Mouse (Mus musculus) liver, adult 2 months (tissue): ENCODE measurements at regions not wholly inside any gene's neighbourhood (a gene's known extent, or its start where the extent isn't known, plus 50 kb on each side); places are given as distances from the start of the nearest gene placed in this dataset.

ENCODE experiments used
- DNase-seq: peaks from one replicate; pipeline ENCODE4 v3.0.0-alpha.2; 2011; ENCODE audit warnings: low read depth, low spot score; ENCODE audit errors: extremely low read depth
- H3K27ac ChIP-seq: fragments of 200-500 bp; replicated peaks from 2 replicates; pipeline ENCODE4 v1.5.1; 2012; ENCODE audit warnings: low read depth, mild to moderate bottlenecking, control low read depth, inconsistent platforms, low read length; ENCODE audit not compliant: insufficient read depth
- H3K27me3 ChIP-seq: fragments of 200-500 bp; 2 replicates; pipeline ENCODE4 v1.6.1; 2012; ENCODE audit warnings: mild to moderate bottlenecking, moderate library complexity, low read length, inconsistent platforms; ENCODE audit not compliant: control insufficient read depth, insufficient read depth
- H3K36me3 ChIP-seq: fragments of 200-500 bp; 2 replicates; pipeline ENCODE4 v1.6.1; 2012; ENCODE audit warnings: low read length, inconsistent platforms; ENCODE audit not compliant: control insufficient read depth, insufficient read depth
- H3K4me1 ChIP-seq: fragments of 200-500 bp; 2 replicates; pipeline ENCODE4 v1.6.1; 2011; ENCODE audit warnings: low read length; ENCODE audit not compliant: control insufficient read depth, insufficient read depth
- H3K4me3 ChIP-seq: fragments of 200-500 bp; 2 replicates; pipeline ENCODE4 v1.5.1; 2011; ENCODE audit warnings: low read depth, mild to moderate bottlenecking, control low read depth, low read length, moderate library complexity; ENCODE audit not compliant: insufficient read depth
- H3K79me2 ChIP-seq: fragments of 200-500 bp; 2 replicates; pipeline ENCODE4 v1.6.1; 2012; ENCODE audit warnings: inconsistent platforms, mild to moderate bottlenecking, low read length, moderate library complexity; ENCODE audit not compliant: control insufficient read depth, insufficient read depth
- H3K9ac ChIP-seq: fragments of 200-500 bp; 2 replicates; pipeline ENCODE4 v1.6.1; 2012; ENCODE audit warnings: low read depth, mild to moderate bottlenecking, control low read depth, inconsistent platforms, low read length
- CTCF ChIP-seq: fragments of 200-500 bp; IDR thresholded peaks from 2 replicates; pipeline ENCODE4 v1.5.1; 2011; ENCODE audit warnings: low read depth, low read length, control low read depth
- POLR2A ChIP-seq: fragments of 200-500 bp; IDR thresholded peaks from 2 replicates; pipeline ENCODE4 v1.6.1; 2011; ENCODE audit warnings: low read length, control low read depth; ENCODE audit not compliant: insufficient read depth; ENCODE audit errors: extremely low read depth
- WGBS: fragments of 180-500 bp; shearing (Covaris S2); methylation state at CpG from one replicate; pipeline ENCODE4 v1.1.7; 2018; 5-methylcytosine and 5-hydroxymethylcytosine counted together

- no peak overlapping the region for H3K9ac ChIP-seq
- TF ChIP-seq POLR2A (no peak), CTCF (no peak)
- no peak for DNase-seq
- no peaks in the 10 kb centered on the region for H3K27me3 ChIP-seq
- no peak overlapping the region for H3K4me3 ChIP-seq
- 56% methylated on average over 3 of the region's 3 CpGs for WGBS
- no peaks in the 10 kb centered on the region for H3K4me1 ChIP-seq
- H3K27ac ChIP-seq, result no peak overlapping the region
- no peaks in the 10 kb centered on the region for H3K79me2 ChIP-seq
- H3K36me3 ChIP-seq, result no peaks in the 10 kb centered on the region
Measured at GRCm38 (mm10) chr10:71754799-71755198, 407.2 kb downstream of the Ipmk start.

GRCm38 (mm10) chr10:71778903-71779302 lies 431.3 kb downstream of the Ipmk start:
- DNase-seq, result no peak
- TF ChIP-seq CTCF (no peak), POLR2A (no peak)
- no peaks in the 10 kb centered on the region for H3K36me3 ChIP-seq
- no peak overlapping the region for H3K27ac ChIP-seq
- H3K4me1 ChIP-seq, result no peaks in the 10 kb centered on the region
- H3K4me3 ChIP-seq, result no peak overlapping the region
- no peaks in the 10 kb centered on the region for H3K79me2 ChIP-seq
- H3K27me3 ChIP-seq, result no peaks in the 10 kb centered on the region
- no peak overlapping the region for H3K9ac ChIP-seq
- WGBS, result 87% methylated on average over 7 of the region's 7 CpGs

DNA sequence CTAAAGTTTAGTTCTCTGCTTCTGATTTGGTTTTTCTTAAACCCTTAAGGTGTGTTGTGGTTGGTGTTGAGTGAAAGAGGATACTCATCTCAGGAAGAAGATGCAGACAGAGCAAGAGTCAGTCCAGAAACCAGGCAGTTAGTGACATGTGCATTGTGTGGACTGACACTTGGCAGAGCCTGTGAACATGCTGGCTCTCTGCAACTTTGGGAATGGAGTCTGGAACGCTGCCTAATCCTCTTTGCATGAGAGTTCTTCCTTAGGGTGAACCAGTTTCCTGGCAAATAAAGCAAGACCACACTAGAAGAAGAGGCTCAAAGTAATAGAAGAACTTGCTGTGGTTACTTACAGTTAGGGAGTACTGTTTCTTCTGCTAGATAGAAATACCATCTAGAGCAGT lies 441.7 kb downstream of the Ipmk start:
- H3K36me3 ChIP-seq, result no peaks in the 10 kb centered on the region
- H3K4me3 ChIP-seq, result no peak overlapping the region
- no peak for DNase-seq
- no peaks in the 10 kb centered on the region for H3K27me3 ChIP-seq
- no peak overlapping the region for H3K9ac ChIP-seq
- H3K27ac ChIP-seq, result no peak overlapping the region
- TF ChIP-seq POLR2A, result no peak
- no peak for TF ChIP-seq CTCF
- no peaks in the 10 kb centered on the region for H3K4me1 ChIP-seq
- WGBS, result 50% methylated on average over 1 of the region's 1 CpGs
- no peaks in the 10 kb centered on the region for H3K79me2 ChIP-seq

DNA sequence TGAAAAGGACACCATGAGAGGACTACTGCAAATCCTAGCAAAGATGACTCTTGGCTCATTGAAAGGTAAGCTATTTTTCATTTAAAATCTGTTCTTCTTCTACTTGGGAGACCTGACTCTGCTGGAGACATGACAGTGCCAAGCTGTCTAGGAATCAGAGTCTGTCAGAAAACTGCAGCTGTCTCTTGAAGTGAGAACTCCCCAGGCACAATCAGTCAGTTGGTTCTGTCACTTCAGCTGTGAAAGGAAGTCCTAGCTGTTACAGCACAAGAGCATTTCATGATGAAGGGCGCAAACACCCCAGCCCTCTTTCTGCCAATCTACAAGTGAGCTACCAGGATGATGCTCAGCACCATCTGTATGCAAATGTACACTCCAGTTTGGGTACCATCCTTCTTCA lies 442.4 kb downstream of the Ipmk start:
- DNase-seq, result no peak
- Histone ChIP-seq H3K27me3 (no peaks in the 10 kb centered on the region), H3K4me3 (no peak overlapping the region), H3K79me2 (no peaks in the 10 kb centered on the region), H3K9ac (no peak overlapping the region), H3K4me1 (no peaks in the 10 kb centered on the region), H3K36me3 (no peaks in the 10 kb centered on the region), H3K27ac (no peak overlapping the region)
- TF ChIP-seq POLR2A (no peak), CTCF (no peak)
- 79% methylated on average over 1 of the region's 1 CpGs for WGBS

- no peak overlapping the region for H3K4me3 ChIP-seq
- no peak for DNase-seq
- H3K27ac ChIP-seq, result no peak overlapping the region
- H3K36me3 ChIP-seq, result no peaks in the 10 kb centered on the region
- H3K27me3 ChIP-seq, result no peaks in the 10 kb centered on the region
- 66% methylated on average over 2 of the region's 2 CpGs for WGBS
- H3K4me1 ChIP-seq, result no peaks in the 10 kb centered on the region
- TF ChIP-seq CTCF (no peak), POLR2A (no peak)
- H3K9ac ChIP-seq, result no peak overlapping the region
- H3K79me2 ChIP-seq, result no peaks in the 10 kb centered on the region
Measured at GRCm38 (mm10) chr10:71798638-71799037, 451.1 kb downstream of the Ipmk start.

GRCm38 (mm10) chr10:71802457-71802856 lies 454.9 kb downstream of the Ipmk start:
- no peaks in the 10 kb centered on the region for H3K27me3 ChIP-seq
- no peak for DNase-seq
- 74% methylated on average over 3 of the region's 3 CpGs for WGBS
- H3K4me3 ChIP-seq, result no peak overlapping the region
- TF ChIP-seq CTCF (no peak), POLR2A (no peak)
- H3K9ac ChIP-seq, result no peak overlapping the region
- H3K4me1 ChIP-seq, result no peaks in the 10 kb centered on the region
- H3K79me2 ChIP-seq, result no peaks in the 10 kb centered on the region
- no peaks in the 10 kb centered on the region for H3K36me3 ChIP-seq
- H3K27ac ChIP-seq, result no peak overlapping the region
